Mouse (Mus musculus) neural tube, embryonic 15.5 days (tissue): ENCODE measurements around the gene Olfr178. TPM values are rescaled to one million over a fixed set of nuclear protein-coding genes. Genes with fewer than 3 reads are reported as not detected.

Source experiments
- ATAC-seq: fragments of 200-750 bp; cut with Nextera tagmentation; 2 replicates; pipeline ENCODE4 v1.8.0; 2017; ENCODE audit warnings: mild to moderate bottlenecking, moderate TSS enrichment, moderate library complexity; ENCODE audit not compliant: low FRiP score
- H3K27ac ChIP-seq: fragments of 300-500 bp; sonication (generic); replicated peaks from 2 replicates; pipeline ENCODE4 v1.5.1; 2015; ENCODE audit warnings: mild to moderate bottlenecking, inconsistent platforms
- H3K27me3 ChIP-seq: fragments of 300-500 bp; sonication (generic); replicated peaks from 2 replicates; pipeline ENCODE4 v1.6.1; 2015; ENCODE audit warnings: inconsistent platforms
- H3K36me3 ChIP-seq: fragments of 300-500 bp; sonication (generic); 2 replicates; pipeline ENCODE4 v1.6.1; 2015; ENCODE audit warnings: inconsistent platforms
- H3K4me1 ChIP-seq: fragments of 300-500 bp; sonication (generic); 2 replicates; pipeline ENCODE4 v1.6.1; 2015; ENCODE audit warnings: inconsistent platforms
- H3K4me2 ChIP-seq: fragments of 300-500 bp; sonication (generic); 2 replicates; pipeline ENCODE4 v1.6.1; 2015; ENCODE audit warnings: inconsistent platforms, mild to moderate bottlenecking, moderate library complexity
- H3K4me3 ChIP-seq: fragments of 300-500 bp; sonication (generic); replicated peaks from 2 replicates; pipeline ENCODE4 v1.5.1; 2015; ENCODE audit warnings: mild to moderate bottlenecking, inconsistent platforms
- H3K9ac ChIP-seq: fragments of 300-500 bp; sonication (generic); replicated peaks from 2 replicates; pipeline ENCODE4 v1.6.1; 2015; ENCODE audit warnings: mild to moderate bottlenecking, inconsistent platforms
- H3K9me3 ChIP-seq: fragments of 300-500 bp; sonication (generic); replicated peaks from 2 replicates; pipeline ENCODE4 v1.6.1; 2016; ENCODE audit warnings: inconsistent platforms
- WGBS: fragments of 180-500 bp; shearing (Covaris S2); methylation state at CpG from one replicate; pipeline ENCODE4 v1.1.7; 2015; ENCODE audit warnings: mixed read lengths; 5-methylcytosine and 5-hydroxymethylcytosine counted together
- polyA plus RNA-seq: library from polyadenylated mRNA; unstranded; fragments of >200 nt; fragmentation: Nextera tagmentation; extraction: Ambion mirVana; gene quantifications from 2 replicates; pipeline ENCODE4 v1.2.1, GENCODE M21; 2015

Olfr178 gene
- polyA plus RNA-seq, result not detected in 2 replicates

GRCm38 (mm10) chr16:58891963-58892362 is at the start of gene Olfr178:
TSS of gene Olfr178 (minus strand) at chr16:58892063.
- Histone ChIP-seq H3K4me3 (no peak within 1 kb of the TSS), H3K36me3 (no peaks in the 10 kb centered on the region), H3K27me3 (no peaks in the 10 kb centered on the region), H3K9ac (no peak within 1 kb of the TSS), H3K4me2 (no peak within 1 kb of the TSS), H3K27ac (no peak within 1 kb of the TSS), H3K9me3 (no peaks in the 10 kb centered on the region), H3K4me1 (no peaks in the 10 kb centered on the region)
- 92% methylated on average over 3 of the region's 3 CpGs for WGBS
- no peak for ATAC-seq

DNA sequence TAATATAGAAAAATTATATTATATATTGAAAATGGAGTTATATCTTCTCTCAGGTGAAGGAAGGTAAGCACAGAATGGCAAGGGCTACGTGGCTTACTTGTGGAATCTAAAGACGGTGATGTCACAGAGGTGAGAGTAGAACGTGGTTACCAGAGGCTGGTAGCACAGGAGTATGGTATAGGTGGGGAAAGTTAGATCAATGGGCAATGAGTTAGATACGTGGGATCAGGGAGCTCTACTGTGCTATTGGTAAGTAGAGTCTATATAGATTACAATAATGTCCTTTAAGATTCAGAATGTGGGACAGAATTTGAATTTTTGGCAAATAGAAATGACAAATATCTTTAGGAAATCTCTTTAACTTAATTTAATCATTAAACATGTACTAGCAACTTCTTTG is 37.4 kb upstream of the Olfr178 start, which contains the start of gene Olfr180:
Olfr180 (minus strand) TSS at position 101 of the 400 bp plus-strand sequence.
- no peak for ATAC-seq
- no peaks in the 10 kb centered on the region for H3K4me1 ChIP-seq
- H3K4me3 ChIP-seq, result no peak within 1 kb of the TSS
- H3K9me3 ChIP-seq, result no peaks in the 10 kb centered on the region
- no peaks in the 10 kb centered on the region for H3K36me3 ChIP-seq
- H3K27ac ChIP-seq, result no peak within 1 kb of the TSS
- no peak within 1 kb of the TSS for H3K9ac ChIP-seq
- WGBS, result 85% methylated on average over 4 of the region's 4 CpGs
- H3K27me3 ChIP-seq, result no peaks in the 10 kb centered on the region
- no peak within 1 kb of the TSS for H3K4me2 ChIP-seq

DNA sequence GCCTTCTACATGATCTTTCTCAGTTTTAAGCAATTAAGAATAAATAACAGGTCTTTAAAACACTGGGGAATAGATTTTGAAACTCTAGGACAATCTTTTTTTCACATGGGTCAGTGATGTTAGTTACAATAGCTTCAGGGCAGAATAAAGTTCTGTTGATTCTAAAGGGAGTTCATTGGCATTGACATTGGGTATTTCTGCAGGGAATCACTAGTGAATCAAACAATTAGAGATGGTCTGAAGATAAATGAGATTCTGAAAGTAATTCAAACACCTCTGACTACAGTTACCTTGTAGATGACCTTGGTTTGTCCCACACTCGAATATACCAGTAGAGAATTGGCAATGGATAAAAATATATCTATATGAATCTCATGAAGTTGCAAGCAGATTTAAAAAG is 36.8 kb upstream of the Olfr178 start, which contains the start of gene Olfr181:
Olfr181 (minus strand) TSS at position 101 of the 400 bp plus-strand sequence.
- H3K27ac ChIP-seq, result no peak within 1 kb of the TSS
- no peaks in the 10 kb centered on the region for H3K27me3 ChIP-seq
- H3K4me2 ChIP-seq, result no peak within 1 kb of the TSS
- no peaks in the 10 kb centered on the region for H3K4me1 ChIP-seq
- 77% methylated on average over 1 of the region's 1 CpGs for WGBS
- H3K4me3 ChIP-seq, result no peak within 1 kb of the TSS
- ATAC-seq, result no peak
- no peaks in the 10 kb centered on the region for H3K9me3 ChIP-seq
- no peaks in the 10 kb centered on the region for H3K36me3 ChIP-seq
- H3K9ac ChIP-seq, result no peak within 1 kb of the TSS

- ATAC-seq, result no peak
- H3K4me1 ChIP-seq, result no peaks in the 10 kb centered on the region
- H3K27me3 ChIP-seq, result no peaks in the 10 kb centered on the region
- 92% methylated on average over 2 of the region's 2 CpGs for WGBS
- no peaks in the 10 kb centered on the region for H3K9me3 ChIP-seq
- no peak overlapping the region for H3K4me2 ChIP-seq
- no peak overlapping the region for H3K9ac ChIP-seq
- H3K4me3 ChIP-seq, result no peak overlapping the region
- H3K27ac ChIP-seq, result no peak overlapping the region
- no peaks in the 10 kb centered on the region for H3K36me3 ChIP-seq
These were observed 7.4 kb downstream of the Olfr178 start for GRCm38 (mm10) chr16:58884416-58884815.

GRCm38 (mm10) chr16:58874668-58875067 is 17.2 kb downstream of the Olfr178 start, which contains the start of gene Olfr177:
TSS of gene Olfr177 (minus strand) at chr16:58874768.
- Histone ChIP-seq H3K9me3 (no peaks in the 10 kb centered on the region), H3K27me3 (no peaks in the 10 kb centered on the region), H3K27ac (no peak within 1 kb of the TSS), H3K4me3 (no peak within 1 kb of the TSS), H3K4me1 (no peaks in the 10 kb centered on the region), H3K36me3 (no peaks in the 10 kb centered on the region), H3K4me2 (no peak within 1 kb of the TSS), H3K9ac (no peak within 1 kb of the TSS)
- ATAC-seq, result no peak
- 49% methylated on average over 1 of the region's 1 CpGs for WGBS

DNA sequence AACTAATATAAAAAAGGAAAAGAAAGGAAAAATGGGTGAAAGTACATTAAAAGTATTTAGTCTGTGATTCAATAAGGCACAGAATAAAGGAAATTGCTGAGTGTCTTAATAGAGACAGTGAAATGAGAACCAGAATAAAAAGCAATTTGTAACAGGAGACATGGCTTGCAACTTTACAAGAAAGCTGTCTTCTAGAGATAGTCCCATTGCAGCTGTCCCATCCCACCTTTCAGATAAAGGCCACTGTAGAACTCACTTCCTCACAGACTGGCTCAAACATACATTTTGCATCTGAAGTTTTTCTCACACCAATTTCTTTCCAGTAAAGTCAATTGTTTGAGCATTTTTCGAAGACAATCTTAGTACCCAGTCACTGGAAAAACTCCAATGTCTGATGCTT is 30.4 kb downstream of the Olfr178 start:
- 73% methylated on average over 1 of the region's 1 CpGs for WGBS
- no peak overlapping the region for H3K4me2 ChIP-seq
- no peak overlapping the region for H3K4me3 ChIP-seq
- H3K9me3 ChIP-seq, result no peaks in the 10 kb centered on the region
- no peaks in the 10 kb centered on the region for H3K36me3 ChIP-seq
- H3K27me3 ChIP-seq, result no peaks in the 10 kb centered on the region
- no peaks in the 10 kb centered on the region for H3K4me1 ChIP-seq
- H3K27ac ChIP-seq, result no peak overlapping the region
- H3K9ac ChIP-seq, result no peak overlapping the region
- no peak for ATAC-seq

DNA sequence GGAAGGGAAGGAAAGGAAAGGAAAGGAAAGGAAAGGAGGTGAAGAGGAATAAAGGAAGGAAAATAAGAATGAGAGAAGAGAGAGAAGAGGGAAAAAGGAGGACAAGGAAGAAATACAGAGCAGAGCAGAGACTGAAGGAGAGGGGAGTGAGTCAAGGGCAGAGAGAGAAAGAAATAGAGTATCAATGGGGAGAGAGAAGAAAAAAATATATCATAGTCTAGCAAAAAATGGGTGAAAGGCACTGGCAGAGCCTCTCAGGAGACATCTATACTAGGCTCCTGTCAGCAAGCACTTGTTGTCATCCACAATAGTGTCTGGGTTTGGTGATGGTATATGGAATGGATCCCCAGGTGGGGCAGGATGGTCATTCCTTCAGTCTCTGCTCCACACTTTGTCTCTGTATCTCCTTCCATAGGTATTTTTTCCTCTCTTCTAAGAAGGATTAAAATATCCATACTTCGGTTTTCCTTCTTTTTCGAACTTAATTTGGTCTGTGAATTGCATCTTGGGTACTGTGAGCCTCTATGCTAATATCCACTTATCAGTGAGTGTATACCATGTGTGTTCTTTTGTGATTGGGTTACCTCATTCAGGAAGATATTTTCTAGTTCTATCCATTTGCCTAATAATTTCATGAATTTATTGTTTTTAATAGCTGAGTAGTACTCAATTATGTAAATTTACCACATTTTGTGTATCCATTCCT is 31.7 kb downstream of the Olfr178 start:
- no peaks in the 10 kb centered on the region for H3K27me3 ChIP-seq
- 89% methylated on average over 2 of the region's 2 CpGs for WGBS
- no peaks in the 10 kb centered on the region for H3K4me1 ChIP-seq
- H3K27ac ChIP-seq, result no peak overlapping the region
- H3K4me3 ChIP-seq, result no peak overlapping the region
- H3K9ac ChIP-seq, result no peak overlapping the region
- H3K36me3 ChIP-seq, result no peaks in the 10 kb centered on the region
- no peak for ATAC-seq
- no peaks in the 10 kb centered on the region for H3K9me3 ChIP-seq
- no peak overlapping the region for H3K4me2 ChIP-seq

Other genes with a start within 250 kb of the Olfr178 start
- gene Cpox, start 221.8 kb downstream of the Olfr178 start, polyA plus RNA-seq, result 15.8 and 20.3 TPM in 2 replicates
- gene Gpr15, start 173.0 kb downstream of the Olfr178 start, polyA plus RNA-seq, result 0.56 TPM in 1 of 2 replicates, not detected in the other
- gene Cldnd1, start 164.2 kb downstream of the Olfr178 start, polyA plus RNA-seq, result 141 TPM in 2 replicates
- not detected in 2 replicates for gene Olfr172, start 128.9 kb downstream of the Olfr178 start, polyA plus RNA-seq
- not detected in 2 replicates for gene Olfr173, start 91.8 kb downstream of the Olfr178 start, polyA plus RNA-seq
- not detected in 2 replicates for gene Olfr175-ps1, start 65.3 kb downstream of the Olfr178 start, polyA plus RNA-seq
- gene Olfr177, start 17.3 kb downstream of the Olfr178 start, polyA plus RNA-seq, result not detected in 2 replicates
- not detected in 2 replicates for gene Olfr181, start 36.7 kb upstream of the Olfr178 start, polyA plus RNA-seq
- not detected in 2 replicates for gene Olfr180, start 37.3 kb upstream of the Olfr178 start, polyA plus RNA-seq
- not detected in 2 replicates for gene Olfr183, start 103.3 kb upstream of the Olfr178 start, polyA plus RNA-seq
- gene Olfr186, start 138.2 kb upstream of the Olfr178 start, polyA plus RNA-seq, result not detected in 2 replicates
- not detected in 2 replicates for gene Olfr187, start 147.7 kb upstream of the Olfr178 start, polyA plus RNA-seq
- gene Olfr190, start 185.9 kb upstream of the Olfr178 start, polyA plus RNA-seq, result not detected in 2 replicates
- gene Olfr191, start 197.8 kb upstream of the Olfr178 start, polyA plus RNA-seq, result not detected in 2 replicates
- gene Olfr193, start 219.8 kb upstream of the Olfr178 start, polyA plus RNA-seq, result not detected in 2 replicates
- gene Olfr194, start 229.0 kb upstream of the Olfr178 start, polyA plus RNA-seq, result not detected in 2 replicates